Mouse (Mus musculus): ENCODE measurements around the gene Tmco5.
"Not testable (repeated sequence)": the region's sequence is repeated elsewhere in the genome, so short reads cannot be mapped to it uniquely, and the experiment has no call there.

Gene Tmco5

GRCm38 (mm10) chr2:116922580-116923500, 44.3 kb downstream of the Tmco5 start:
- DNase-seq (ENCODE audit: low spot score in 2 of 2) = no peak

DNA sequence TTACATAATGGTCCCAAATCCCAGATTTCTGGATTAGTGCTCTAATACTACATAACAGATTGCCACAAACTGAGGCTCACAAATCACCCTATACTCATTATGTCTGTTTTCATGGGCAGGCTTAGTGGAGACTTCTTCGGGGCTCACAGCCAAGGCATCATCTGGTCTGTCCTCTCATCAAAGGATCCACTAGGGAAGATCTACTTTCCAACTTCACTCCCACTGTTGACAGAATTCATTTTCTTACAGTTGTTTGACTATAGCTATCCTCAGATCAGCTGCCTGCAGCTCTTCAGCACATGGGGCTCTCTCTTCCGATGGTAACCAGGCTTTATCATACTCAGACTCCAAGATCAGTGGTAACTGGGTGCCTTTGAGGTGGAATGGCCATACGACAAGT, 45.2 kb downstream of the Tmco5 start:
- DNase-seq (ENCODE audit: low spot score in 2 of 2) = no peak

DNA sequence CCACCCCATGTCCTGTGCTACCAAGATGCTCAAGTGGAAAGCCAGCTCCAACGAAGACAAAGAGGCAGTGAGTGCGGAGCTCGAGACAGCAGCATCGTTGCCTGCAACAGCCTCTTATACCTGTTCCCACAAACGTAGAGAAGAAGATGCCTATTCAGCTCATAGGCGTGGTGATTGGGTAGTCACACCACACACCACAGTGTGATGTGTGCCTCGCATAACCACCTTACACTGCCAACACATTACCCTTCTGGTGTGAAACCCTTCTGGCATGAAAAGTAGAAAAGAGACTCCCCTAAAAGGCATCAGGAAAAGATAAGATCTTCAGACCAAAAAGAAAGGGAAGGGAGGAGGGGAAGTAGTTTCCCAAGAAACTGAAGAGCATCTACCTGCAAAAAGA, 45.8 kb downstream of the Tmco5 start:
- no peak for DNase-seq (ENCODE audit: low spot score in 2 of 2)

GRCm38 (mm10) chr2:116925230-116925629, 46.7 kb downstream of the Tmco5 start:
- DNase-seq (ENCODE audit: low spot score in 2 of 2) = no peak

DNA sequence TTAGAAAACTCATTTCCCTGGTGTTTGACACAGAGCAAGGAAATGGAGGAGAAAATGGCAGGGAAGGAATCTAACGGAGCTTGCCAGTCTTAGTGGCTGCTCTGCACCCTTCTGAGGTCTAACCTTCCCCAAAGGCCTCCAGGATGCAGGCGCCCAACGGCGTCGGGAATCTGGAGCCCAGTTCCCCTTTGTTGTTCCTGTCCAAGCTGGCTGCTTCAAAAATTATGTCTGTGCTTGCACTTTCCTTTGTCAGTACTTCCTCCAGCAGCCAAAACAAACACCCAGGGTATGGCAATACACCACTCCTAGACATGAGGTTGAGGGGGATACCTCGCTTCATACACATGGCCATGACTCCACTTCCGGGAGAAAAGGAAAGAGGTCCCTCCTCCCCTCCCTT, 53.7 kb downstream of the Tmco5 start:
- DNase-seq (ENCODE audit: low spot score in 2 of 2) = peak in 1 of 2 experiments; percentile 40

DNA sequence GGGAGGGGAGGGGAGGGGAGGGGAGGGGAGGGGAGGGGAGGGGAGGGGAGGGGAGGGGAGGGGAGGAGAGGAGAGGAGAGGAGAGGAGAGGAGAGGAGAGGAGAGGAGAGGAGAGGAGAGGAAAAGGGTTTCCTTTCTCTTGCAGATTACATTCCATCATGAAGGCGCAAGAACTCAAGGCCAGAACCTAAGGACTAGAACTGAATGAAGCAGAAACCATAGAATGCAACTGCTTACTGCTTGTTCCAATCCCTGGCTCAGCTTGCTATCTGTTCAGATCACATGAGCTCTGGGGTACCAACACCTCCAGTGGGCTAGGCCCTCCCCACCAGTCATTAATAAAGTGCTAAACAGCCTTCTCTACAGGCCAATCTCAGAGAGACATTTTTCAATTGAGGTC, 55.7 kb downstream of the Tmco5 start:
- not testable (repeated sequence) for DNase-seq (ENCODE audit: low spot score in 2 of 2)

DNA sequence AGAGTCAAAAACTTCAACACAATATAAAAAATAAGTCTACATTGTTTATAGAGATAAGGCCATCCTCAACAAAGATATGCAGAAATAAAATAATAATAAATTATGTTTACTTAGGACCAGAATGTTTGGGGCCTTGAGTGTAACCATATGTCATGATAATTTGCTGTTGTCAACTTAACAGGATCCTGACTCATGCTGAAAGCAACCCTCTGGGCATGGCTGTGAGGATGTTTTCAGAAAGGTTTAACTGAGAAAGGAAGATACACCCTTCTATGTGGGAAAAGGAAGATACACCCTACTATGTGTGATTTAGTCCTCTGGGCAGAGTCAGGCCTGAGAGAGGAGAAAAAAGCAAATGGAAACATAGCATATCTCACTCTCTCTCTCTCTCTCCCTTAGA, 56.3 kb downstream of the Tmco5 start:
- no peak for DNase-seq (ENCODE audit: low spot score in 2 of 2)

- no peak for DNase-seq (ENCODE audit: low spot score in 2 of 2)
Observed at GRCm38 (mm10) chr2:116936371-116936770, 57.9 kb downstream of the Tmco5 start.

DNA sequence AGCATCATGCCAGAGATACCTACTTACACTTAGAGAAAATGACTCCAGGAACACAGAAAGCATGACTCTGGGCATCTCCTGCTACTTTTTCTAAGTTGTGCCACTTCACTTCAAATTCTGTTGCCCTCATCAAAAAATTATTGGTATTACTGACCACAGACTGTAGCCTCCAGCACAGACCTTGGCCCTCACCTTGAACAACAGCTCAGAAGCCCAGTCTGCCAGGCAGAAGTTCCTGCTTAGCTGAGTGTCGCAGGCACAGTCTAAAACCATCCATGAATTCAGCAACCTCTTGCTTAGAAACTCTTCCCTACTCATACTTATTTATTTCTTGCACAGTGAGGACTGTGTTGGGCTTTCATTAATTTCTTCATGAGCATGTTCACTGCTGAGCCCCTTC, 58.7 kb downstream of the Tmco5 start:
- no peak for DNase-seq (ENCODE audit: low spot score in 2 of 2)

DNA sequence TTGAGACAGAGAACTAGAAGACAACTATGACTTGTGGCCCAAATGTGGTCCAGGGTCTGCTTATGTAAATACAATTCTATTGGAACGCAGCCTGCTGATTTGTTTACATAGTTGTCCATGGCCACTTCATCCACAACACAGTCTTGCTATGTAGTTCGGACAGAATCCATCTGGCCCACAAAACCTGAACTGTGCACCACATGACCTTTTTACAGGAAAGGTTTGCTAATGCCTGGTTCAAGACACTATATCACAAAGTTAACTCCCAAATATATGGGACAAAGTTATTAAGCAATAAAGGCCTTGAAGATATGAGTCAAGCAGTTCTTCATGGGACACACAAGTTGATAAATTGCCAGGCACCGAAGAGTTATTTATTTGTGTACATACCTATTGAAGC, 63.3 kb downstream of the Tmco5 start:
- no peak for DNase-seq (ENCODE audit: low spot score in 2 of 2)

Data from right cerebral cortex, postnatal 10 days (tissue).